Mouse (Mus musculus) frontal cortex, postnatal 36 days (tissue): ENCODE measurements around the gene Aym1.
"Not testable (repeated sequence)": the region's sequence is repeated elsewhere in the genome, so short reads cannot be mapped to it uniquely, and the experiment has no call there.

Experiments
- DNase-seq, 2 experiments: peaks; one replicate each; pipeline ENCODE4 v3.0.0; 2022; ENCODE audit warnings: low spot score in 2 of 2

Gene Aym1

GRCm38 (mm10) chr5:113354311-113354710, 2.8 kb upstream of the Aym1 start:
- DNase-seq, result peak; percentile 74 to 77

DNA sequence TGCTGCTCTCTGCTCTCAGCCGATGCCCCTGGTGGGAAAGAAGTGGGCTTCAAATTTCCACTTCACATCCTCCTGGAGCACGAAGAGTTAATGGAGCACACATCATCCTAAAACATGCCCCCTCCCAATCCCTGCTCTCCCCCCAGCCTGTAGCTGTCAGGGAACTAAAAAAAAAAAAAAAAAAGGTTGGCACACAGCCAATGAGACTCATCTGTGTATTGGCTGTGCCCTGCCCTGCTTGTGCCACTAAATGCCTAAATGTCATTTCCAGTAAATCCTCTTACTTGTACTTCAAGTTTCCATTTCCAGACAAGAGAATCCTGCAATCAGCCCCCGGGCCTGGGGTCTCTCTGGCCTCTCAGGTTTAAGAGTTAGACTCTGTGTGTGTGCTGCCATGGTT, 562 bp downstream of the Aym1 start:
- no peak for DNase-seq

- no peak for DNase-seq
Observed at GRCm38 (mm10) chr5:113358833-113359232, 1.7 kb downstream of the Aym1 start.

- DNase-seq, result no peak
Observed at GRCm38 (mm10) chr5:113361283-113361682, 4.2 kb downstream of the Aym1 start.

DNA sequence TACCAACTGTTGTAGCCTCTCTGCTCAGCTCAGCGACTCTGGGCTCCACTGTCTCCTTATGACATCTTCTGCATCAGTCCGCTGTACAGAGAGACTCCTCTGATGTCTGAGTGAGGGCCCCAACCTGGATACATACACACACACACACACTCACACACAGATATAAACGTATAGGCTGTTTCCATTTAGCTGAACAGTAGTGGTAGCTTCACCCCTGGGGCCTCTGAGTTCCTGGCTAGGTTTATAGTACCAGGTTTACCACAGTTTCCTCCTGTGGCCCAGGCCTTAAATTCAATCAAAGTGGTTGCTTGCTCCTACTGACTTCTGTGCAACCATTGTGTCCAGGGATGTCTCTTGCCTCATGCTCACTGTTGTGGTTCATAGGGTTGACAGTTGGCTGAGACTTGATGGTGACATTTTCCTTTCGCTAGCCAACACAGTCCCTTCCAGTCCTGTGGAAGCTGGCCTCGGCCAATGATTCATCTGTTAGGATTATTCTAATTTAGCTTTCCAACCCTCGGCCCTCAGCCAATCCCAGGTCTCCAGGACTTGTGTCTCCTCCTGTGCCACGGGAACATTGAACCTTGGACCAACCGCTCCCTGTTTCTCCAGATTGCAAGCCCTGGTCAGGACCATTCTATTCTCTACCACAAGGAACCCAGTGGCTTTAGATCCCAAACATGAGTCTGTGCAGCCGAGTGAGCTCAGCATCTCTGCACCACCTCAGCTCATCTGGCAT, 5.3 kb downstream of the Aym1 start:
- DNase-seq, result no peak

DNA sequence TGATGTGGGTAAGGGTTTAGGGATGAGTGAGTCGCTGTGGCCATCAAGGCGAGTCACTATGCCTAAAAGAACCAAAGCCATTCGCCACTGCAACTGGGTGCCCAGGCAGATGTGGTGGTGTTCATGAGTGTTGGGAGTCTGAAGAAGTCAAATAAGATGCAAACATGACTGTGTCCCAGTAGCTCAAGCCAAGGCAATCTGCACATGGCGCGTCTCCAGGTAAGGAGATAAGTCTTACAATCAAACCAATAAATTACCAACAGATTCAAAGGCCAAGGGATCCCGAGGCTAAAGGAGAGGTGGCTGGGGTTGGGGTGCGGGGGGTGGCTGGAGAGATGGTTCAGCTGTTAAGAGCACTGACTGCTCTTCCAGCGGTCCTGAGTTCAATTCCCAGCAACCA, 6.1 kb downstream of the Aym1 start:
- DNase-seq, result no peak

DNA sequence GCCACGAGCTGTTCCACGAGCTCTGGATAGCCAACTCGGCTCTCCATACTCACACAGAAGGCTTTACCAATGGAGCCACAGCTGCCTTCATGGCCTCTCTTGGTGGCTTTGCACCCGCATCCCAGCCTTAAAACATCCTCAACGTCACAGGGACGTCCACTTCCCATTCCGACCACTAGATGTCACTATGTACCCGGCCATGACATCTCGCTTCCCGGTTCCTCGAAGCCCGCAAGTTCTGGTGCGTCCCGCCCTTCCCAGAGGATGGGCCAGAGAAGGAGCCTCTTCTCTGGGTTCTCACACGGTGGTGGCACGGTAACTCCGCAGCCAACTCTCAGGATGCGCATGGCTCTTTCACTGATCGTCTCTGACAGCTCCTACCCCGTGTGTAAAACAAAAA, 8.8 kb downstream of the Aym1 start:
- peak; percentile 84 to 91 for DNase-seq

- DNase-seq, result not testable (repeated sequence)
Observed at GRCm38 (mm10) chr5:113367726-113368125, 10.6 kb downstream of the Aym1 start.

- no peak for DNase-seq
Observed at GRCm38 (mm10) chr5:113369262-113369868, 12.3 kb downstream of the Aym1 start.

DNA sequence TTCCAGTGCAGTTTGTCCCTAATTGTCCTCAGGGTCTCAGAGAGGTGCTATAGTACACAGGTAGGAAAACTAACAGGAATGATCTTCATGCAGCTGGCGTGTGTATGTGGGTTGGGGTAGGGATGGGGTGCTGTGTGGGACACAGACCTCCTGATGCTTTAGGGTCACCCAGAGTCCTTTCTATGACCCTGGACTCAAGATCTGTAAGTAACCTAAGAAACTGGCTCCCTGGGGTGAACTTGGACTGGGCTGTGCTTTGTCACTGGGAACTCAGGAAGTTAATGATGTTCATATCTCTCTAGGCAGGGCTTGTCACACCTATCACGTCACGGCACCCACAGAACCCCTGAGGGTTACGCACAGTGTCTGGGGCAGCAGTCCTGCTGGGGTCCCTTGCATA, 15.4 kb downstream of the Aym1 start:
- no peak for DNase-seq

GRCm38 (mm10) chr5:113372995-113373950, 16.2 kb downstream of the Aym1 start:
- peak; percentile 79 to 84 for DNase-seq

GRCm38 (mm10) chr5:113374290-113374689, 17.2 kb downstream of the Aym1 start:
- no peak for DNase-seq

DNA sequence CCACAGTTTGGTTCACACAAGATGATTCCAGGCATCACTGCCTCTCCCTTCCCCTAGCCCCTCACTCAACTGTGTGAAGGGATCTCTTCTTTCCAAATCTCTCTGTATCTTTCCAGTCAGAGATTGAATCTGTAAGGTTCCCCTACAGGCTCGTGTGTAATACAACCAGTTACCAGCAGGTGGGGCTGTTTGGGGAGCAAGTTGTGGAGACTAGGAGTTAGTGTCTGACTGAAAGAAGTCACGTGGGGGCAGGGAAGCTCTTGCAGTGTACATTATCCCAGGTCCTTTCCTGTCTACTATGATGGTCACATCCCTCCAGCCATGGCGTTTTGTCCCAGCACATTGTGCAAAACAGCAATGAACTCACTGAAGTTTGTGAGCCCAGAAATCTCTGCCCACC, 18.7 kb downstream of the Aym1 start:
- DNase-seq, result peak; percentile 66 to 72

GRCm38 (mm10) chr5:113376292-113376691, 19.2 kb downstream of the Aym1 start:
- no peak for DNase-seq

DNA sequence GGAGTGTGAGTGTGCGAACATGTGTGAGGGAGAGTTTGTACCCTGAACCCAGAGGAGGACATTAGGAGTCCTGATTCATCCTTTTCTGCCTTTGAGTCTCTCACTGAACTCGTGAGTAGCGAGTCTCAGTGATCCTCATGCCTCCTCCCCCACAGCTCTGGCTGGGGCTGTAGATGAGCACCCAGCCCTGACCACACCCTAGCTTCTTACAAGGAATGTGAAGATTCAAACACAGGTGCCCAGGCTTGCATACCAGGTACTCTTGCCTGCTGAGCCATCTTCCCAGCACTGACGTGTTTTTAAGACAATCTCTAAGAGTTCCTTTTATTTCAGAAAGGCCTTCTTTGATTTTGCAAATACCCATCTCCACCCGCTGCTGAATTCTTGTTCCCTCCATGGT, 22.3 kb downstream of the Aym1 start:
- DNase-seq, result no peak

DNA sequence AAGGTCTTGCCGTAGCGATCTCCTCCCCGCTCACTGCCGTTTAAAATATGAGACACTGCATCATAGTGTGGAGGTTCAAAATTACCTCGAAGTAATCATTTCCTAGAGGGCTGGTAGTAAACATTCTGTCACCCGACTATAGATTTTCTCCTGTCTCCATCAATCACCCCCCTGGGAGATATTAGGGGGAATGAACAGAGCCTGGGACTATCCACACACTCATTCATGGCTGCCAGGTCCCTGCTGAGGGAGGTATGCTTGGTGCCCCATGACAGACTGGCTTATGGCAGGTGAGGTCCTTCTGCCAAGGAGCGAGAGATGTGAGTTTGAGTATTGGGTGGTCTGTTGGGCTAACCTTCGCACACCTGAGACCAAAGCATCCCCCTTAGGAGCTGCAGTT, 23.5 kb downstream of the Aym1 start:
- DNase-seq, result no peak

DNA sequence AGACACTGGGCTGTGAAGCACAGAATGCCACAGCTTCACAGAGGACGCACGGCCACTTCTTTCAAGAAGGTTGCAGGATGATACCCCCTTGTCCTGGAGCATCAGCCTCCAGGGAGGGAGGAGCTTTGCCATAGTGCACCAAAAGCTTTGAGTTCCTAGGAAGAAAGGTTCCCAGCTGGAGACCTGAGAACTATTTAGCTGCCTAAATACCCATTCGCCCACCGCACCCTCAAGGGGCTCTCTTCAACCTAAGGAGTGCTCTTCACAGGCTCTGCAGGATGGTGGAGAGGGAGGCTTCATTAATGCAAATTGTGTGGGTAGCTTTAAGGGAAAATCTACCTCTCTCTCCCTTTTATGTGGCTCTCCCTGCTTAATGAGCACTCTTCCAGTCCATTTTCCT, 25.5 kb downstream of the Aym1 start:
- no peak for DNase-seq

DNA sequence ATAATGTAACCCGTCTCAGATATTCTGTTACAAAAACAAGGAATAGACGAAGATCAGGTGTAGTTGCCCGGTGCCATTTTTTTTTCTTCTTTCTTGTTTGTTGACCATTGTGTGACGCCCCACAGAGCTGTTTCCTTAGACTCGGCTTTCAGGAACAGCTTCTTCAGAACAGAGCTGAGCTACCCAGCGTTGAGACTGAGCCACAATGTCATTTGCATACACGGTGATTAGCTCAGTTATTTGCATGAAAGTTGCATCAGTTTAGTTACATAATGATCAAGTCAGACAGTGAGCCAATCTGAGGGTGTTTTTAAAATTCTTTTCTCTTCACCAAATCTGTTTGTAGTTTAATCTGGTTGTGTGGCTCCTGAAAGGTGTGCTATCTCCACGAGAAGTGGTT, 36.7 kb downstream of the Aym1 start:
- no peak for DNase-seq

- no peak for DNase-seq
Observed at GRCm38 (mm10) chr5:113396286-113396934, 39.3 kb downstream of the Aym1 start.

DNA sequence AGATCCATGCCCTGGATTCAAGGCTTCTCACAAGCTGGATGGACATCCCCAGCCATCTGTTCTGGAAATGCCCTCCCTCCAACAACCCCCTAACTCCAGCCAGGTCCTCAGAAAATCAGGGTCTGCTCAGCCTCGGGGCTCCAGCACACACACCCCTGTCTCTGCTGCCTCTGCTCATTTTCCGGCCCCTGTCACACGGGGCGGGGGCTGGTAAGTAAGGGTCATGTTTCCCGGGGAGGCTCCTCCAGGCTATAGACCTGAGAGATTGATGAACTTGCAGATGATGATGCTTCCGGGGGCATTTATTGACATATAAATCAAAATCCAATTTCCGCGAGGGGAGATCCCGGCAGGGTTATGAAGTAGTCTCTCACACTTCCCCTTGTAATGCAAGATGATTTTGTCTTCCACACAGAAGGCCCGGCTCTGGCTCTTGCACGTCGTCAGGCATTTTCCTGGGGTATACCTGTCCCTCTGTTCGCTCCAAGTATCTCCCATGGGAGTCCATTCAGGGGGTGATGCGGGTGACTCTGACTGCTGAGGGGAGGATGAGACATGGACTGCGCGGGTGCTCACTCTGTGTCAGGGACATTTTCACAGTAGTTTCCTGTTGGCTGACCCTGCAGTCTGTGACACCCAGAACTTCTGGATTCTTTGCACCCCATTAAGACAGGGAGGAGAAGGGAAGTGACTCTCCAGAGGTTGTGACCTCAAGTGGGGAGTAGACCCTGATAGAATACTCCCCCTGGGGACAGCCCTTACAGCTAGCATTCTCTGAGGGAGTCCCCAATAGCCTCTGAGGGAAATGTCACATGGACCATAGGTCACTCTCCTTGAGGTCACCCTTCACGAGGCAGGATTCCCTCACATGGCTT, 40.6 kb downstream of the Aym1 start:
- DNase-seq, result no peak

GRCm38 (mm10) chr5:113402702-113403101, 45.6 kb downstream of the Aym1 start:
- DNase-seq, result no peak
